Mouse (Mus musculus) hindbrain, embryonic 11.5 days (tissue): ENCODE measurements at regions not wholly inside any gene's neighbourhood (a gene's known extent, or its start where the extent isn't known, plus 50 kb on each side); places are given as distances from the start of the nearest gene placed in this dataset.

Source experiments
- ATAC-seq: fragments of 200-750 bp; cut with Nextera tagmentation; 2 replicates; pipeline ENCODE4 v1.8.0; 2017; ENCODE audit warnings: mild to moderate bottlenecking, moderate TSS enrichment, moderate library complexity; ENCODE audit not compliant: low FRiP score
- DNase-seq: peaks from one replicate; pipeline ENCODE4 v3.0.0-alpha.2; 2015; ENCODE audit warnings: low spot score
- H3K27ac ChIP-seq: fragments of 300-500 bp; sonication (generic); 2 replicates; pipeline ENCODE4 v1.5.1; 2014; ENCODE audit warnings: mild to moderate bottlenecking, low read depth, low read length
- H3K27me3 ChIP-seq: fragments of 300-500 bp; sonication (generic); 2 replicates; pipeline ENCODE4 v1.6.1; 2014; ENCODE audit warnings: mild to moderate bottlenecking, low read length, moderate library complexity, mixed read lengths; ENCODE audit not compliant: control insufficient read depth, insufficient read depth
- H3K36me3 ChIP-seq: fragments of 300-500 bp; sonication (generic); 2 replicates; pipeline ENCODE4 v1.6.1; 2014; ENCODE audit warnings: mild to moderate bottlenecking, low read length, moderate library complexity, mixed read lengths; ENCODE audit not compliant: control insufficient read depth, insufficient read depth
- H3K4me1 ChIP-seq: fragments of 300-500 bp; sonication (generic); replicated peaks from 2 replicates; pipeline ENCODE4 v1.6.1; 2014; ENCODE audit warnings: low read length, mixed read lengths; ENCODE audit not compliant: control insufficient read depth, insufficient read depth
- H3K4me2 ChIP-seq: fragments of 300-500 bp; sonication (generic); replicated peaks from 2 replicates; pipeline ENCODE4 v1.6.1; 2014; ENCODE audit warnings: mild to moderate bottlenecking, low read depth, low read length
- H3K4me3 ChIP-seq: fragments of 300-500 bp; sonication (generic); 2 replicates; pipeline ENCODE4 v1.5.1; 2014; ENCODE audit warnings: low read depth, low read length
- H3K9ac ChIP-seq: fragments of 300-500 bp; sonication (generic); 2 replicates; pipeline ENCODE4 v1.6.1; 2014; ENCODE audit warnings: low read depth, low read length
- H3K9me3 ChIP-seq: fragments of 300-500 bp; sonication (generic); 2 replicates; pipeline ENCODE4 v1.6.1; 2016; ENCODE audit warnings: low read length; ENCODE audit not compliant: control insufficient read depth
- WGBS: fragments of 180-500 bp; shearing (Covaris S2); extraction: QIAGEN DNeasy Blood & Tissue Kit; methylation state at CpG from one replicate; pipeline ENCODE4 v1.1.7; 2014; 5-methylcytosine and 5-hydroxymethylcytosine counted together

DNA sequence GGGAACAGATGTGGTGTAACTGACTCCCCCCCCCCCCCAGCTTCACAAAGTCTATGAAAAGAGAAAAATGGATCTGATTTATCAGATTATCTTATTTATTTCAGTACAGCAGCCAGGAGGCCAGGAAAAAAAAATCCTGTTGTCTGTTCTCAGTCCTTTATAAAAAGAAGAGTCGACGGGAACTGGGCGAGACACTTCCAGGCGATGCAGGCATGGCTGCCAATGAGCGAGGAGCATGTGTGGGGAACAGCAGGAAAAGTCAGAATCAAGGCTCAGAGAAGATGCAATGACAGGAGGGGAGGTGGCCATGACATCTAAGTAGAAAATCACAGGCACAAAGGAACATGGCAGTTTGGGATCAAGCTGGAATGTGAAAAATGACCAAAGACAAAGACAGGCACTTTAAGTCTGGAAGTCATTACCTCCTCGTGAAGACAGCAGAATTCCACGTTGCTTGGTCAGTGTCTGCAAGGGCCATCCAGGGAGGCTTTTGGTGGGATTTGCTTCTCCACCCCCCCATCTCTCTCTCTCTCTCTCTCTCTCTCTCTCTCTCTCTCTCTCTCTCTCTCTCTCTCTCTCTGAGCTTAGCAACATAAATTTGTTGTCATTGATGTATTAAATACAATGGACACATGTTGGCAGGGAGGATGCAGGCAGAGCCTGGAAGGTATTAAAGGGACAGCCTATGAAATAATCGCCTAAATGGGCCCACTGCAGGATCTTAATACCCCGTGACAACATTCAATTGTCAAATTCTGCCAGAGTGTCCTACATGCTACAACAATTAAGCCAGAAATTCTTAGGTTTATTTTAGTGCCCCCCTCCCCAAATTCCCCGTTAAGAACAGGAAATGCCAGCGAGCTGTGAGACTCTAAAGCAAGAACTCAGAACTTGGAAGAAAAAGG, 497.1 kb upstream of the Mki67 start:
- peaks cover 2% of the 10 kb centered on the region; the same call in 1 of the 2 replicates for H3K27me3 ChIP-seq
- WGBS, result 43% methylated on average over 11 of the region's 11 CpGs
- no peak overlapping the region for H3K4me3 ChIP-seq
- H3K9ac ChIP-seq, result no peak overlapping the region
- DNase-seq, result no peak
- no peak for ATAC-seq
- no peaks in the 10 kb centered on the region for H3K9me3 ChIP-seq
- no peak overlapping the region for H3K4me2 ChIP-seq
- no peak overlapping the region for H3K27ac ChIP-seq
- no peaks in the 10 kb centered on the region for H3K36me3 ChIP-seq
- H3K4me1 ChIP-seq, result peaks cover 13% of the 10 kb centered on the region

DNA sequence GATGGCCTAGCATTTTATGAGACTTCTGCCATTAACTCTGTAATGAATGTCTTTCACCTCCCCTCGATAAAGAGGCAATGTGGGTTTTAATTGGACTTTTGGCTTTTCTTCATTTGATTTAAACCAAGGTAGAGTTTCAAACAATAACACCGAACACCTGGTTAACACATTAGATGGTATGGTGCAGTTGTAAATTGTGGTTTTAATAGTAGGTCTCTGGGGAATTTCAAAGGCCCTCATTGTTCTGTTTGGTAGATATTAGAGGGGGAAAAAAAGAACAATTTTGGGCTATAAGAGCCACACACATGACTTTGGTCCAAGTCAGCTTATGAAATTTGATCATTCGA, 497.8 kb upstream of the Mki67 start:
- peaks cover 13% of the 10 kb centered on the region for H3K4me1 ChIP-seq
- WGBS, result 71% methylated on average over 3 of the region's 3 CpGs
- DNase-seq (no peak), ATAC-seq (no peak)
- H3K27me3 ChIP-seq, result peaks cover 2% of the 10 kb centered on the region; the same call in 1 of the 2 replicates
- H3K9ac ChIP-seq, result no peak overlapping the region
- H3K9me3 ChIP-seq, result no peaks in the 10 kb centered on the region
- H3K27ac ChIP-seq, result no peak overlapping the region
- H3K36me3 ChIP-seq, result no peaks in the 10 kb centered on the region
- no peak overlapping the region for H3K4me2 ChIP-seq
- H3K4me3 ChIP-seq, result no peak overlapping the region

DNA sequence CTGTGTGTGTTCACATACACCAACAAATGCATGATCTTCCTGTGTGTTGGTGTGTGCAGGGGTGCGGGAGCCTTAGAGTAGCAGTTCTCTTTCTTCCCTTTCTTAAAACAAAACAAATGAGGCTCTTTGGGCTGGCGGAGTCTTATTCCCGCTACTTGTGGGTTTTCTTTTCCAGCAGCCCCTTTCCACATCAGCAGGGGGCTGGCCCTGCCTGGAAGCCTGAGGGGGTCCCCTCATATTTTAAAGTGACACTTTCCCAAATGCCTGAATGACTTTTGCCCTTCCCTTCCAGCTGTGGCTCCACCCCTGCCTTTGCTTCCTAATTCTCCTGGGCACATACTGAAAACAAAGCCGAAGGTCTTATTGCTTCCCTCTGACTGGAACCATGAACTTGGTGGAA, 498.3 kb upstream of the Mki67 start:
- Histone ChIP-seq H3K9ac (no peak overlapping the region), H3K4me1 (peaks cover 14% of the 10 kb centered on the region), H3K36me3 (no peaks in the 10 kb centered on the region), H3K9me3 (no peaks in the 10 kb centered on the region), H3K4me2 (no peak overlapping the region), H3K4me3 (no peak overlapping the region), H3K27ac (no peak overlapping the region), H3K27me3 (peaks cover 2% of the 10 kb centered on the region; the same call in 1 of the 2 replicates)
- DNase-seq, result peak; percentile 25
- ATAC-seq, result no peak
- WGBS, result 27% methylated on average over 4 of the region's 4 CpGs

DNA sequence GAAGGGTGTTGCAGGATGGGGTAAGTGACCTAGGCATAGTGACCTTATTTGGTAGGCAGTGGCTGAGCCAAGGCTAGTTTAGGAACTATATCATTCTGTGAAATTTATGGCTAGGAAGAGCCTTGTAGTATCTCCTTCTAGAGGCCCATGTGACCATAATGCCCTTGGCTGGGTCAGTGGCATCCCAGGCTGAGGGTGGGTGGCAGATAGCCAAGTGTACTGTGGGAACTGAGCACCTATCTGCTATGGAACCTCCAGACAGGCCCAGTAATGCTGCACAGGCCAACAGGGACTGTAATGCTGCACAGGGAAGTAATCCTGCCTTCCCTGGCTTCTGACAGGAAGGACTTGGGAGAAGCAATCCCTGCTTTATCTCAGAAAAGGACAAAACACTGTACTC, 500.6 kb upstream of the Mki67 start:
- Histone ChIP-seq H3K9ac (no peak overlapping the region), H3K4me2 (no peak overlapping the region), H3K4me3 (no peak overlapping the region), H3K27ac (no peak overlapping the region), H3K9me3 (no peaks in the 10 kb centered on the region), H3K27me3 (peaks cover under 1% of the 10 kb centered on the region; the same call in 1 of the 2 replicates), H3K4me1 (peaks cover 13% of the 10 kb centered on the region; the same call in 1 of the 2 replicates), H3K36me3 (no peaks in the 10 kb centered on the region)
- ATAC-seq (no peak), DNase-seq (no peak)

DNA sequence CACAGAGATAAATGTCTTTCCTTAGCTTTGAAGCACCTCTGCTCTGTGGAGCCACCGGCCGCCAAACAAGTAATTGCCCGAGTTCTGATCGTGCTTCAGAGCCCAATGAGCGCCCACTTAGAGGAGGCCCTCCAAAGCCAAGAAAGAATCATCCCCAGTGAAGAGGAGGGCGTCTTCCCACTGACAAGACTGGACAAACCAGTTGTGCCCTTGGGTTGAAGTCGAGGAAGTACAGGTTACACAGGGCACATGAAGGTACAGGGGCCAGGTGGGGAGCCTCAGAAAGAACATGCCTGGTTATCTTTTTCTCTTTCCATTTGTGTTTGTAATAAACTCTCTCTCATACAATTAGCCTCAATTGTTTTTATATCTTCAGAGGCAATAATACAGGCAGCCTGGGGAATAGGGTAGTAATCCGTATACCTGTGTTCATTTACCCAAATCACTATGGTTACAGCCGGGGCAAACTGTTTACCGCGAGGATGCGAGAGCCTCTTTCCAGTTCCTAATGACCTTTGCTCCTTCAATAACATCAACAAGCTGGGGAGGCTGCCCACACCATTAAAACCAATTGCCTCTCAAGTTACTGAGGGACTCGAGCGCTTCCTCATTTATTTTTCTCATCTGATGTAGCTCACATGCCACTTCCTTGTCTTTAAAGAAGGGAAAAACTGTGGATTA, 503.5 kb upstream of the Mki67 start:
- DNase-seq (no peak), ATAC-seq (no peak)
- Histone ChIP-seq H3K4me2 (no peak overlapping the region), H3K4me1 (peaks cover 10% of the 10 kb centered on the region; the same call in 1 of the 2 replicates), H3K4me3 (no peak overlapping the region), H3K9ac (no peak overlapping the region), H3K27ac (no peak overlapping the region), H3K9me3 (no peaks in the 10 kb centered on the region), H3K27me3 (no peaks in the 10 kb centered on the region; the same call in 1 of the 2 replicates), H3K36me3 (no peaks in the 10 kb centered on the region)
- WGBS, result 43% methylated on average over 14 of the region's 14 CpGs

DNA sequence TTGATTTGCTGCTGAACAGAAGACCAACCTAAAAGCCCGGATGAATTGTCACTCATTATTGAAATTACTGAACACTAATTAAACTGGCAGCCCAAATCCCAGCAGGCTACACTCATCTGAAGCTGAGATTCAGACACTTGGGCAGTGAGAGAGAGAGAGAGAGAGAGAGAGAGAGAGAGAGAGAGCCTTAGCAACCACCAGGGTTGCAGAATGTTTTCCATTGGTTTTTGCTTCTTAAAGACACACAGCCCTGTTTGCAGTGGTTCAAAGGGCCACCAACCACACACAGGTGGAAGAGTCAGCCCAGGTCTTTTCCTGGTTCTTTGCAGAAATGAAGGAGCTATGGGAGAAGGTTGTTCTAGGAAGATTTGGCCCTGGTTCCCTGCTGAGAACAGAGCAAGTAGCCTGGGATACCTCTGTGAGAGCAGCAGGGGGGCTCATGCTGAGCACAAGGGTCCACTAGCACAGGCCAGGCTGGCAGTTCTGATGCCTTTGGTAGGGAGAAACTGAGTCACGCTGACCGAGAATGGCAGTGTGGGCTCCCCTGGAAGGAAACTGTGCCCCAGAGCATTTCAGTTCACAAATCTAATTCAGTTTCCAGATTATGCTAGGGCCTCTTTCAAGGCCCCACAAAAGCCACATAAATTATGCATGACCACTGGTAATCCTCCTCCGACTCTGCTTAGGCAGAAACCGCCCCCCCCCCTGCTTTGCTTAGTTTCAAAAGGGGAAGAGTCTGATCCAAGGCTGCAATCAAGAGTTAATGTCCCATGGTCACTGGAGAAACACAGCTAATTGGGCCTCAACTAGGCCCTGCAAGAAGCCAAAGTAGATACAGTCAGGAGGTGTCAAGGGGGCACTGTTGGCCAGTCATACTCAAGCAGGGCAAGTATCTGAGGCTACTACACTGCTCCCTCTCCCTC, 504.3 kb upstream of the Mki67 start:
- Histone ChIP-seq H3K36me3 (no peaks in the 10 kb centered on the region), H3K4me2 (no peak overlapping the region), H3K9me3 (no peaks in the 10 kb centered on the region), H3K9ac (no peak overlapping the region), H3K4me3 (no peak overlapping the region), H3K4me1 (peaks cover 7% of the 10 kb centered on the region; the same call in 1 of the 2 replicates), H3K27me3 (no peaks in the 10 kb centered on the region; the same call in 1 of the 2 replicates), H3K27ac (peak overlapping the region; percentile 68)
- DNase-seq, result peak; percentile 73
- peak; percentile 79 for ATAC-seq
- WGBS, result 23% methylated on average over 5 of the region's 5 CpGs

DNA sequence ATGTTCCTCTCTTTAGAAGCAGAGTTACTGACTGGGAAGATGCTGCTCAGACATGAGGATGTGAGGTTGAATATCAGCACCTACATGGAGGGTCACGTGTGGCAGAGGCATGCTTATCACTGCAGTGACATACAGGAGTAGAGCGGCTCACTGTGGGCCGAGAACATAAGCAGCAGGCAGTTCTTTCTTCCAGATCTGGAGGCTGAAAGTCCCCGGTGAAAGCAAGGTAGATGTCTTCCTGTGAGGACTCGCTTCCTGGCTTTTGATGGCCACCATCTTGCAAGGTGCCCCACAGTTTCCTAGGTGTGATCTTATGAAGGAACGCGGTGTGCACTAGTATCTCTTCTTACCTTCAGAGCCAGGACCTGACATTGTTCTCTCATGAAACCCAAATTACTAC, 505.5 kb upstream of the Mki67 start:
- Histone ChIP-seq H3K4me3 (no peak overlapping the region), H3K9ac (no peak overlapping the region), H3K36me3 (no peaks in the 10 kb centered on the region), H3K4me1 (peaks cover 7% of the 10 kb centered on the region; the same call in 1 of the 2 replicates), H3K4me2 (no peak overlapping the region), H3K27ac (no peak overlapping the region), H3K9me3 (no peaks in the 10 kb centered on the region), H3K27me3 (no peaks in the 10 kb centered on the region; the same call in 1 of the 2 replicates)
- ATAC-seq, result no peak
- 93% methylated on average over 7 of the region's 7 CpGs for WGBS
- DNase-seq, result no peak

DNA sequence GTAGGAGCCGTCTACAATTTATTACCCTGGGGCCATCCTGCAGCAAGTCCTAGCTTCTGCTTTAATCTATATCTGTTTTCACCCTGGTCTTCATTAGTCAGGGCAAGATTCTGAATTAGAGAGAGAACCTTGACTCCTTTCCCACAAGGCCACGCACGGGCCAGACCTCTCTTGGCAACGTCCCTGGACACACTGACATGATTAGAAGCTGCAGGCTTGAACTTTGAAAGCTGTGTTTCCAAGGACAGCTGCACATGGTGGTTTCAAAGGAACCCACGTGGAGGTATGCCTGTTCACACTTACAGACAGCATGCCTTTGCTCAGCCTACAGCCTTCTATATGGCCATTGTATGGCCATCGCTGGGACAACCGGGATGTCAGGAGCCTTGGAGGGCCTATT, 509.9 kb upstream of the Mki67 start:
- no peak for DNase-seq
- no peaks in the 10 kb centered on the region for H3K9me3 ChIP-seq
- no peak overlapping the region for H3K9ac ChIP-seq
- WGBS, result 74% methylated on average over 7 of the region's 7 CpGs
- no peak overlapping the region for H3K4me3 ChIP-seq
- ATAC-seq, result no peak
- H3K27ac ChIP-seq, result no peak overlapping the region
- H3K36me3 ChIP-seq, result no peaks in the 10 kb centered on the region
- no peaks in the 10 kb centered on the region for H3K27me3 ChIP-seq
- no peak overlapping the region for H3K4me2 ChIP-seq
- no peaks in the 10 kb centered on the region for H3K4me1 ChIP-seq
